Mouse (Mus musculus) intestine, embryonic 14.5 days (tissue): ENCODE results near the gene Cfap46. TPM values are rescaled to one million over a fixed set of nuclear protein-coding genes. Genes with fewer than 3 reads are reported as not detected.

Experiments used
- ATAC-seq: fragments of 200-750 bp; cut with Nextera tagmentation; replicated peaks from 2 replicates; pipeline ENCODE4 v1.8.0; 2017; ENCODE audit warnings: low read depth, moderate number of reproducible peaks, moderate TSS enrichment, moderate library complexity; ENCODE audit not compliant: low FRiP score, low TSS enrichment
- DNase-seq: peaks from one replicate; pipeline ENCODE4 v3.0.0-alpha.2; 2018; ENCODE audit warnings: low spot score
- H3K27ac ChIP-seq: fragments of 300-500 bp; sonication (generic); 2 replicates; pipeline ENCODE4 v1.5.1; 2014; ENCODE audit warnings: low read depth, mild to moderate bottlenecking, control low read depth
- H3K27me3 ChIP-seq: fragments of 300-500 bp; sonication (generic); replicated peaks from 2 replicates; pipeline ENCODE4 v1.6.1; 2014; ENCODE audit warnings: low read length, control low read depth; ENCODE audit not compliant: control insufficient read depth, insufficient read depth
- H3K36me3 ChIP-seq: fragments of 300-500 bp; sonication (generic); 2 replicates; pipeline ENCODE4 v1.6.1; 2014; ENCODE audit warnings: low read length, control low read depth; ENCODE audit not compliant: control insufficient read depth, insufficient read depth
- H3K4me1 ChIP-seq: fragments of 300-500 bp; sonication (generic); replicated peaks from 2 replicates; pipeline ENCODE4 v1.6.1; 2014; ENCODE audit warnings: low read length, control low read depth, mixed read lengths; ENCODE audit not compliant: control insufficient read depth, insufficient read depth
- H3K4me2 ChIP-seq: fragments of 300-500 bp; sonication (generic); 2 replicates; pipeline ENCODE4 v1.6.1; 2014; ENCODE audit warnings: low read length
- H3K4me3 ChIP-seq: fragments of 300-500 bp; sonication (generic); 2 replicates; pipeline ENCODE4 v1.5.1; 2014; ENCODE audit warnings: low read depth, low read length, control low read depth, mixed read lengths
- H3K9ac ChIP-seq: fragments of 300-500 bp; sonication (generic); 2 replicates; pipeline ENCODE4 v1.6.1; 2014; ENCODE audit warnings: mild to moderate bottlenecking, low read length
- H3K9me3 ChIP-seq: fragments of 300-500 bp; sonication (generic); 2 replicates; pipeline ENCODE4 v1.6.1; 2016; ENCODE audit warnings: low read length, control low read depth; ENCODE audit not compliant: control insufficient read depth
- WGBS: fragments of 180-500 bp; shearing (Covaris S2); extraction: QIAGEN DNeasy Blood & Tissue Kit; methylation state at CpG from one replicate; pipeline ENCODE4 v1.1.7; 2014; 5-methylcytosine and 5-hydroxymethylcytosine counted together
- polyA plus RNA-seq: library from polyadenylated mRNA; unstranded; fragments of >200 nt; fragmentation: Nextera tagmentation; extraction: Ambion mirVana; gene quantifications from 2 replicates; pipeline ENCODE4 v1.2.1, GENCODE M21; 2014

Cfap46 gene
- polyA plus RNA-seq, 1 experiment from 2014 or later: 0.14 TPM

DNA sequence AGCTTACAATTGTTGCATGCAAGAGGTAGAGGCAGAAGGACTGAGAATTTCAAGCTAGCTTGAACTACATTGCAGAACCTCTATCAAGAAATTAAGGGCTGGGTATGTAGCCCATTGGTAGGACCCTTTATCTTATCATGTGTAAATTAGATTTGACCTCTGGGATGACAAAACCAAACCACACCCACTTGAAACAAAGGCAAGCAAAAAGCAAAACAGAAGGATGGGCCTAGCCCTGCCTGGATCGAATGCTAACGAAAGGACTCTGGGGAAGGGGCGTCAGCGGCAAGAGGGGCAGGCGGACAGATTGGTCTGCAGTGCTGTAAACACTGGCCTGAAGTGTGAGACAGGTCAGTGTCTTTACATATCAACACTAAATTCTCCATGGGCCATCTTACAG lies 92.3 kb downstream of the Cfap46 start:
- DNase-seq (no peak), ATAC-seq (no peak)
- H3K27me3 ChIP-seq: peaks cover 28% of the 10 kb centered on the region

DNA sequence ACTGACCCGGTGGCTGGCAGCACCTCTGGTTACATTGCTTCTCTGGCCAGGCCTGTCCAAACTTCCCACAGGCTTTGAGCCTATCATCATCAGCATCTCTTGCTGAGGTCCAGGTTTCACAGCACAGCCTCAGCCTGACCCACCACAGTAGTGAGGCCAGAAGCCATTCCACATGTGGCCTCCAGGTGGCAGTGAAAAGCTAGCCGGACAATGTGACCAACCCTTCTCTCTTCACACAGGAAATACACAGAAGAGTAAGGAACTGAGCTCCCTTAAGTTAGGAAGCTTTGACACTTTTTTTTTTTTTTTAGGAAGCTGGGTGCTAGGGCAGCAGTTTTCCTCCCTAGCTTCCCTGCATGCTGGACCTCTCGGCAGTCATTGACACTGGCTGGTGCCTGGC lies 93.3 kb downstream of the Cfap46 start:
- H3K4me3 ChIP-seq: no peak overlapping the region
- no peak overlapping the region for H3K9ac ChIP-seq
- no peak for DNase-seq
- no peak overlapping the region for H3K4me2 ChIP-seq
- H3K27ac ChIP-seq: no peak overlapping the region
- peaks cover 38% of the 10 kb centered on the region for H3K27me3 ChIP-seq
- H3K4me1 ChIP-seq: no peaks in the 10 kb centered on the region
- WGBS: 35% methylated on average over 3 of the region's 3 CpGs
- ATAC-seq: no peak; the same call in 1 of the 2 replicates
- no peaks in the 10 kb centered on the region for H3K9me3 ChIP-seq
- no peaks in the 10 kb centered on the region for H3K36me3 ChIP-seq

More for the DNA sequence above, 92.3 kb downstream of the Cfap46 start:
- H3K27ac ChIP-seq: no peak overlapping the region
- no peak overlapping the region for H3K4me2 ChIP-seq
- no peak overlapping the region for H3K9ac ChIP-seq
- no peaks in the 10 kb centered on the region for H3K4me1 ChIP-seq
- H3K4me3 ChIP-seq: no peak overlapping the region
- no peaks in the 10 kb centered on the region for H3K9me3 ChIP-seq
- no peaks in the 10 kb centered on the region for H3K36me3 ChIP-seq
- 82% methylated on average over 5 of the region's 5 CpGs for WGBS

DNA sequence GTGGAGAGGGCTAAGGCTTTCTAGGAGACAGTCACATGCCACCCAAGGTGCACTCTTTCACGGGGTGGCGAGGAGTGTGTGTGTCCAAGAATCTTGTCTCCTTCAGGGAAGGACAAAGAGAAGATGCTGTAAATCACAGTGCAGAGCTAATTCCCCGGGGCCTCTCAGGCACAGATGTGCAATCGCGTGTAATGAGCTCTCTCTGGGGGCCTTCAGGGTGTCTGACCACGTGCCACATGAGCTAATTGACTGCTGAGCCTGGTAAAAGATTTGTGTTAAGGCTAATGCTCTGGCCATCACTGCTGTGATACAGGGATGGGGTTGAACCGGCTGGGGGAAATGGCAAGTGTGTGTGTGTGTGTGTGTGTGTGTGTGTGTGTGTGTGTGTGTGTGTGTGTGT lies 95.7 kb downstream of the Cfap46 start:
- Histone ChIP-seq H3K27ac (no peak overlapping the region), H3K4me1 (no peaks in the 10 kb centered on the region), H3K4me3 (no peak overlapping the region), H3K27me3 (peaks cover 62% of the 10 kb centered on the region), H3K4me2 (no peak overlapping the region), H3K36me3 (no peaks in the 10 kb centered on the region), H3K9ac (no peak overlapping the region), H3K9me3 (no peaks in the 10 kb centered on the region)
- DNase-seq (no peak), ATAC-seq (no peak)
- 32% methylated on average over 7 of the region's 7 CpGs for whole genome bisulfite sequencing

DNA sequence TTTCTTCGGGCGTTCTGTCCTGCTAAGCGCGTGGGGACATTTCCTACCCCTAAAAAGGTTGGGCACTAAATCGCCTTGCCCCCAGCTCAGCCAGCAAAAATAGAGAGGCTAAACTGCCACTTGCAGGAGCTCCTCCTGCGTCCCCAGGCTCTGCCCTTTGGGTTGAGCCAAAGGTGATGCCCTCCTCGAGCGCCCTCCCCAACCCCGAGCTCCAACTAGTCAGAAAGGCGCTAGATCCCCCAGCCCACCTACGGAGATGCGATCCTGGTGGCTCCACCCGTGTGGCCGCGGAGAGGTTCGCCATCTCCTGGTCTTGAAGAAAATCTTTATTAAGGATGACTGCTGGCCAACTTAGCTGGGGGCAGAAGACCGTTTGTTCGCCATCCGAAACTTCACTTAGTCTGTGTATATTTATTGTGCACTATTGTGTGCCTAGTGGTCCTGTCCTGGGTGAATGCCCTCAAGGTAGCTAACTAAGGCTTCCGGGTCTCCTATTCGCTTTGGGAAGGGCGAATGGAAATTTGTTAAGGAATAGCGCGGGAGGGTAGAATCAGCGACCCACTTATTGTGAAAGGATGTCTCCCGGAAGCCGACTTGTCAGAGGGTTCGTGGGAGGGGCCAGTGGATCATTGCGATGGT lies 98.3 kb downstream of the Cfap46 start:
- Histone ChIP-seq H3K36me3 (no peaks in the 10 kb centered on the region), H3K4me2 (no peak overlapping the region), H3K4me1 (peaks cover 15% of the 10 kb centered on the region), H3K9ac (no peak overlapping the region), H3K27me3 (peaks cover 88% of the 10 kb centered on the region), H3K9me3 (no peaks in the 10 kb centered on the region), H3K4me3 (no peak overlapping the region), H3K27ac (no peak overlapping the region)
- 2% methylated on average over 29 of the region's 29 CpGs for WGBS
- no peak for DNase-seq
- ATAC-seq: no peak

DNA sequence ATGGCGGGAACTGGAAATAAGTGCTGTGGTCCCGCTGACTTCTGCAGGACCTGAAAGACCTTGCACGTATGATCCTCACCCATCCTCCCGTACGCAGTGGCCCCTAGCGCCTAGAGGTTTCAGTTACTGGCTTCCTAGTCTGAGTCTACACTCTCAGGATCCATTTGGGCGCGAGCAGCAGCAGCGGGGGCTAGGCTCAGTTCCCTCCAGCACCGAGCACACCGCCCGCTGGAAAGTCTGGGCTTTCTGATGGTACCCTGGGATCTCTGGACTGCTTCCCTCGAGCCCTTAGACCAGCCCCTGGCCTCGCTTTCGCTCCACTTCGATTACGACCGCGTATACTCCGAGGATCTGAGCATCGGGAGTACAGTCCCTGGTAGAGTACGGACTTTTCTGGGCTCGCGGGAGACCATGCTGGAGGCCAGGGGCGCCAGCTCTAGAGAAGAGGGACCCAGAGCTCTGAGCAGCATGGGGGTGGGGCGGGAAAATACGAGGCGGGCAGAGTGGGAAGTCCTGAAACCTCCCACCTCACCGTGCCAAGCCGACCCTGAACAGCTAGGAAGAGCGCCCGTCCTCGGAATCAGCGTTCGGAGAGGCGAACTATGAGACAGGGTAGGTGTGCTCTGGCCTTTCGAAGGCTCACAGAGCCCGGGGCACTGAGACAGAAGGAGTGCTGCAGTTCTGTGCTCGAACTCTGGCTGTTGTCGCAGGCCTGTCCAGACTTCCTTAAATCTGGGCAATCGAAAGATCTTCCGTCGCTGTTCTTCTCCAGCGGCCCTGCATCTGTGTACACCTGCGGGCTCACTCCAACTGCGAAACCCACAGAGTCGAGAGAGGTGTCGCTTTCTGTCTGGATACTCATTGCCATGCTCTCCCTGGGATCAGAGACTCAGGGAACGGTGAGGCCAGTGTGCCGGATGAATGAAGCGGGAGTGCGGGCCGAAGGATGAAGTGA lies 99.1 kb downstream of the Cfap46 start:
- H3K4me3 ChIP-seq: no peak overlapping the region
- DNase-seq: peak; percentile 78
- H3K27ac ChIP-seq: no peak overlapping the region
- no peak for ATAC-seq
- WGBS: 1% methylated on average over 53 of the region's 53 CpGs
- H3K9me3 ChIP-seq: no peaks in the 10 kb centered on the region
- H3K36me3 ChIP-seq: no peaks in the 10 kb centered on the region; the same call in 1 of the 2 replicates
- no peak overlapping the region for H3K9ac ChIP-seq
- H3K4me1 ChIP-seq: peaks cover 15% of the 10 kb centered on the region
- no peak overlapping the region for H3K4me2 ChIP-seq
- peaks cover 96% of the 10 kb centered on the region for H3K27me3 ChIP-seq

DNA sequence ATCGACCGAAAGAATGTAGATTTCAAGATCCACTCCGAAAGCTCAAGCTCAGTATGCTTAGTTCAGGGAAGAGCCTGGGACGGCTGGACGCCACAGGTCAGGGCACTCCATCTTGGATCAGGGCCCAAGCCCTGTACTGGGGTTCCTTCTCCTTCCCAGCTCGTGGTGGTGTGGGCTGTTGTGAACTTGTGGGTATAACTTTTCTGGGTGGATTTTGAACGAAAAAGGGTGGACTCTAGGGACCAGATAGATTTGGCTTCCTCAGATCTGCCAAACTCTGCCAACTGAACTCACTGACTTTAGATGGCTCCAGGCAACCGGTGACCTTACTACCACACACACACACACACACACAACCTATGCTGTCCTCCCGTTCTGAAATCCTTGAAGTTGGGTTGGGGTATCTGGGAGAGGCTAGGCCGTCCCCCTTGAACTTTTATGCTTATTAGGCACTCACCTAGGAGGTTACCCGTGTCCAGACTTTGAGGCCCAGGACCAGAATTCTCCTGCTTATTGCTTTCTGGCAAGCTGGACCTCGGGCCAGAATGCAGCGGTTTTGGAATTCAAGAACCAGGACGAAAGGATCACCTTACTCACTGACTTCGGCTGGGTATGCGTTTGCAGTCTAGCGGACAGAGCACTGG lies 100.4 kb downstream of the Cfap46 start:
- peaks cover 99% of the 10 kb centered on the region for H3K27me3 ChIP-seq
- H3K27ac ChIP-seq: no peak overlapping the region
- H3K4me2 ChIP-seq: no peak overlapping the region
- peak; percentile 72 for DNase-seq
- no peak for ATAC-seq
- peak overlapping the region; percentile 32 for H3K4me3 ChIP-seq
- H3K9me3 ChIP-seq: no peaks in the 10 kb centered on the region
- H3K9ac ChIP-seq: no peak overlapping the region
- WGBS: 16% methylated on average over 17 of the region's 17 CpGs
- H3K4me1 ChIP-seq: peaks cover 15% of the 10 kb centered on the region
- H3K36me3 ChIP-seq: peaks cover 10% of the 10 kb centered on the region

DNA sequence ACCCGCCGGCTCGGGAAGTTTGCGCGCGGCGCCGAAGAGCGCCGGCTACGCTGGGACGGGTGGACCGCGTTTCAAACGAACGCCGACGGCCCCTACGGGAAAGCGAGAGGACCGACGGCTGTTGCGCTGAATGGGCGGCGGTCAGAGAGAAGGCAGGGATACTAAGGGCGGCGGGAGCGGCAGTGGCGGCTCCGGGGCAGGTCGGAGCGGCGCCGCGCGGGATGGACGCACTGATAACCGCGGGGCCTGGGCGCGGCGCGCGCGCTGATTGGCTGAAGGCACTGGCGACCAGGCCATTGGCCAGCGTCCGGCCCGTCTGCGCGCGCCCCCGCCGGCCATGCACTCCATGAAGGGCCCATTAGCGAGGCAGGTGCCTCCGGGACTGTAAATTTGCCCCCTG lies 101.0 kb downstream of the Cfap46 start, which contains the start of gene Nkx6-2:
Gene Nkx6-2 (minus strand): TSS at position 203 of the 400 bp plus-strand sequence.
- H3K4me3 ChIP-seq: peak within 1 kb of the TSS; percentile 32
- ATAC-seq (peak; percentile 60), DNase-seq (peak; percentile 73)
- H3K36me3 ChIP-seq: peaks cover 13% of the 10 kb centered on the region
- under 1% methylated on average over 56 of the region's 56 CpGs for WGBS
- H3K9ac ChIP-seq: no peak within 1 kb of the TSS
- H3K4me1 ChIP-seq: peaks cover 15% of the 10 kb centered on the region
- no peak within 1 kb of the TSS for H3K27ac ChIP-seq
- peaks cover 97% of the 10 kb centered on the region for H3K27me3 ChIP-seq
- H3K9me3 ChIP-seq: no peaks in the 10 kb centered on the region
- peak within 1 kb of the TSS; percentile 52 for H3K4me2 ChIP-seq

DNA sequence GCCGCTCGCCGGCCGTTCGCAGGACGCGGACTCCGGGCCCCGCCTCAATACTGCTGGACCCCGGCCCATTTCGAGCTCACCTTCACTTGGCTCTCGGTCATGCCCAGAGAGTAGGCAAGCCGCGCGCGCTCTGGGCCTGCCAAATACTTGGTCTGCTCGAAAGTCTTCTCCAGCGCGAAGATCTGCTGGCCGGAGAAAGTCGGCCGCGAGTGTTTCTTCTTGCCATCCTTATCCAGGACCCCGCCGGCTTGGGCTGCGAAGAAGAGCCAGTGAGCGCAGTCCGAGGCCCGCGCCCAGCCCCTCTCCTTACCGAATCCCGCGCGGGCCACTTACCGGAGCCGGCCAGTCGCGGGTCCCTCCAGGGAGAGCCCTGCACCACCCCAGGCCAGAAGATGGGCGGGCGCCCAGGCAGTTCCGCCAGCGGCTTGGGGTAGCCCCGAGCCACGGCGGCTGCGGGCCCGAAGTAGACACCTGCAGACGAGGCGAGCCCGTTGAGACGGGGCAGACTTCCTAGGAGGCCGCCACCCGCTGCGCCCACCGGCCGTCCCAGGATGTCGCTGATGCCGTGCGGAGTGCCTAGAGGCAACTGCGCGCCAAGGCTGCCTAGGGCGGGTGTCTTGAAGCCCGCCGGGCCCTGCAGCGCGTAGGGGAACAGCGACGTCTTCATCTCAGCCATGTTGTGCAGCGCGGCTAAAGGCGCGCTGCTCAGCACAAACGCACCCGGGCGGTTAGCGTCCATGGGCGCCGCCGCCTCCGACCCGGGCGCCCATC lies 101.6 kb downstream of the Cfap46 start:
- peaks cover 15% of the 10 kb centered on the region for H3K4me1 ChIP-seq
- DNase-seq (peak; percentile 76), ATAC-seq (peak; percentile 37; the same call in 1 of the 2 replicates)

More for the DNA sequence above, 101.6 kb downstream of the Cfap46 start:
- Histone ChIP-seq H3K9ac (no peak overlapping the region), H3K36me3 (peaks cover 13% of the 10 kb centered on the region), H3K4me2 (peak overlapping the region; percentile 52), H3K27me3 (peaks cover 91% of the 10 kb centered on the region), H3K9me3 (no peaks in the 10 kb centered on the region), H3K27ac (no peak overlapping the region), H3K4me3 (peak overlapping the region; percentile 32)
- under 1% methylated on average over 77 of the region's 82 CpGs for whole genome bisulfite sequencing
